Mouse (Mus musculus): ENCODE measurements around the gene Khdrbs1. TPM values are rescaled to one million over a fixed set of nuclear protein-coding genes. Genes with fewer than 3 reads are reported as not detected.
"Not testable (repeated sequence)": the region's sequence is repeated elsewhere in the genome, so short reads cannot be mapped to it uniquely, and the experiment has no call there.

The Khdrbs1 gene
- polyA plus RNA-seq, 1 experiment from 2014 or later = 94.2 TPM

GRCm38 (mm10) chr4:129781881-129782675 lies 40.0 kb upstream of the Khdrbs1 start:
- DNase-seq (ENCODE audit: low spot score) (peak; percentile 55), ATAC-seq (ENCODE audit: low read depth) (peak; percentile 71)
- H3K4me3 ChIP-seq (ENCODE audit: low read depth, low read length) = no peak overlapping the region
- WGBS = 20% methylated on average over 3 of the region's 4 CpGs
- no peaks in the 10 kb centered on the region for H3K36me3 ChIP-seq (ENCODE audit: control insufficient read depth, insufficient read depth, low read length)
- H3K27me3 ChIP-seq (replicated peaks; ENCODE audit: control insufficient read depth, insufficient read depth, low read length) = no peaks in the 10 kb centered on the region
- peak overlapping the region; percentile 10; the same call in 1 of the 2 replicates for H3K9ac ChIP-seq (ENCODE audit: low read depth, low read length)
- H3K4me2 ChIP-seq (ENCODE audit: low read depth, low read length) = no peak overlapping the region
- peak overlapping the region; percentile 75 for H3K27ac ChIP-seq (replicated peaks; ENCODE audit: low read depth, low read length)
- H3K4me1 ChIP-seq (ENCODE audit: control insufficient read depth, insufficient read depth, low read length) = peaks cover 17% of the 10 kb centered on the region
- no peaks in the 10 kb centered on the region for H3K9me3 ChIP-seq (ENCODE audit: control insufficient read depth, low read length)

- Histone ChIP-seq H3K9ac (ENCODE audit: low read depth, low read length) (peak overlapping the region; percentile 8; the same call in 1 of the 2 replicates), H3K9me3 (ENCODE audit: control insufficient read depth, low read length) (no peaks in the 10 kb centered on the region), H3K4me1 (ENCODE audit: control insufficient read depth, insufficient read depth, low read length) (peaks cover 21% of the 10 kb centered on the region), H3K27ac (replicated peaks; ENCODE audit: low read depth, low read length) (peak overlapping the region; percentile 63), H3K27me3 (replicated peaks; ENCODE audit: control insufficient read depth, insufficient read depth, low read length) (no peaks in the 10 kb centered on the region), H3K4me3 (ENCODE audit: low read depth, low read length) (no peak overlapping the region), H3K4me2 (ENCODE audit: low read depth, low read length) (peak overlapping the region; percentile 43), H3K36me3 (ENCODE audit: control insufficient read depth, insufficient read depth, low read length) (no peaks in the 10 kb centered on the region)
- DNase-seq (ENCODE audit: low spot score) (peak; percentile 59), ATAC-seq (ENCODE audit: low read depth) (peak; percentile 80)
- WGBS = under 1% methylated on average over 21 of the region's 21 CpGs
These were observed 29.8 kb upstream of the Khdrbs1 start for GRCm38 (mm10) chr4:129771672-129772521.

DNA sequence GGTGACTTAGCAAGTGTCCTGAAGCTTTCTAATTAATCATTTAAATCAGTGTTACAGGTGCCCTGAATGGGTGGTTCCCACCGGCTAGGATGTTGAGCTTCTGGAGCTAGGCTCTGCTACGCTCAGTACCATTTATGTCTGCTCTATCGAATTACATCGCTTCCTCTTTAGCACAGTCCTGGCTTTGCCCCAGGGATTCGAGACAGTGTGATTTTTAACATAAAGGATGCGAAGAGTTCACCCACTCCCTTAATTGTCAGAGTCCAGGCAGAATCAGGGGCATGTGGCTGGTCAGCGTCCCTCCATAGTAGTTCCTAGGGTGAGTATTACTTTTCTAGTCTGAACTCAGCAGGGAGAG lies 29.2 kb upstream of the Khdrbs1 start:
- Histone ChIP-seq H3K4me3 (ENCODE audit: low read depth, low read length) (no peak overlapping the region), H3K27me3 (replicated peaks; ENCODE audit: control insufficient read depth, insufficient read depth, low read length) (no peaks in the 10 kb centered on the region), H3K4me2 (ENCODE audit: low read depth, low read length) (peak overlapping the region; percentile 43), H3K27ac (replicated peaks; ENCODE audit: low read depth, low read length) (no peak overlapping the region), H3K9ac (ENCODE audit: low read depth, low read length) (no peak overlapping the region), H3K9me3 (ENCODE audit: control insufficient read depth, low read length) (no peaks in the 10 kb centered on the region), H3K4me1 (ENCODE audit: control insufficient read depth, insufficient read depth, low read length) (peaks cover 21% of the 10 kb centered on the region), H3K36me3 (ENCODE audit: control insufficient read depth, insufficient read depth, low read length) (no peaks in the 10 kb centered on the region)
- DNase-seq (ENCODE audit: low spot score) (peak; percentile 41), ATAC-seq (ENCODE audit: low read depth) (peak; percentile 45)
- 7% methylated on average over 7 of the region's 7 CpGs for WGBS

- Histone ChIP-seq H3K9ac (ENCODE audit: low read depth, low read length) (no peak overlapping the region), H3K36me3 (ENCODE audit: control insufficient read depth, insufficient read depth, low read length) (no peaks in the 10 kb centered on the region), H3K4me1 (ENCODE audit: control insufficient read depth, insufficient read depth, low read length) (peaks cover 21% of the 10 kb centered on the region), H3K27ac (replicated peaks; ENCODE audit: low read depth, low read length) (no peak overlapping the region), H3K9me3 (ENCODE audit: control insufficient read depth, low read length) (no peaks in the 10 kb centered on the region), H3K4me2 (ENCODE audit: low read depth, low read length) (no peak overlapping the region), H3K27me3 (replicated peaks; ENCODE audit: control insufficient read depth, insufficient read depth, low read length) (no peaks in the 10 kb centered on the region), H3K4me3 (ENCODE audit: low read depth, low read length) (no peak overlapping the region)
- ATAC-seq (ENCODE audit: low read depth) (no peak), DNase-seq (ENCODE audit: low spot score) (no peak)
- 46% methylated on average over 6 of the region's 6 CpGs for WGBS
These were observed 28.5 kb upstream of the Khdrbs1 start for GRCm38 (mm10) chr4:129770600-129770999.

GRCm38 (mm10) chr4:129768742-129769141 lies 26.6 kb upstream of the Khdrbs1 start:
- not testable (repeated sequence) for H3K4me3 ChIP-seq (ENCODE audit: low read depth, low read length); H3K9me3 ChIP-seq (ENCODE audit: control insufficient read depth, low read length); H3K36me3 ChIP-seq (ENCODE audit: control insufficient read depth, insufficient read depth, low read length); H3K27me3 ChIP-seq (replicated peaks; ENCODE audit: control insufficient read depth, insufficient read depth, low read length); H3K4me2 ChIP-seq (ENCODE audit: low read depth, low read length); ATAC-seq (ENCODE audit: low read depth); H3K27ac ChIP-seq (replicated peaks; ENCODE audit: low read depth, low read length); DNase-seq (ENCODE audit: low spot score); H3K9ac ChIP-seq (ENCODE audit: low read depth, low read length)
- 67% methylated on average over 3 of the region's 3 CpGs for whole genome bisulfite sequencing
- H3K4me1 ChIP-seq (ENCODE audit: control insufficient read depth, insufficient read depth, low read length) = peaks cover 18% of the 10 kb centered on the region

DNA sequence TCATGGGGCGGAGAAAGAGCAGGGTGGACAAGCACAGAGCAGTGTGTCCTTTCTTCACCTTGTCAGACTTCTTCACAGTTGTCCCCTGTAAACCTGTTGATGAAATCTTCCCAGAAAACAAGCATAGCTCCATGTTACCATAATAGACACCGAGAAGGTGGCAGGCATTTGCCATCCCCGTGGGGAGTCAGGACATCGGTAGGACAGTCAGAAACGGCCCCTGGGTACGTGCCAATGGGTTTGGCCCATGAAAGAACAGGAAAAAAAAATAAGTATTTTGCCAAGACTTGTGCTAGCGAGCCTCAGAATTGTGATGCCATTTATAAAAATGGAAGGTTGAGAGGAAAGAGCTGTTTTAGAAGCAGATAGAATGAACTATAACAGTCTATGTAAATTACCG lies 25.7 kb upstream of the Khdrbs1 start:
- Histone ChIP-seq H3K27ac (replicated peaks; ENCODE audit: low read depth, low read length) (no peak overlapping the region), H3K4me2 (ENCODE audit: low read depth, low read length) (no peak overlapping the region), H3K9ac (ENCODE audit: low read depth, low read length) (no peak overlapping the region), H3K9me3 (ENCODE audit: control insufficient read depth, low read length) (no peaks in the 10 kb centered on the region), H3K27me3 (replicated peaks; ENCODE audit: control insufficient read depth, insufficient read depth, low read length) (no peaks in the 10 kb centered on the region), H3K4me1 (ENCODE audit: control insufficient read depth, insufficient read depth, low read length) (peaks cover 18% of the 10 kb centered on the region), H3K4me3 (ENCODE audit: low read depth, low read length) (no peak overlapping the region), H3K36me3 (ENCODE audit: control insufficient read depth, insufficient read depth, low read length) (no peaks in the 10 kb centered on the region)
- WGBS = 78% methylated on average over 8 of the region's 8 CpGs
- no peak for ATAC-seq (ENCODE audit: low read depth)
- DNase-seq (ENCODE audit: low spot score) = no peak

DNA sequence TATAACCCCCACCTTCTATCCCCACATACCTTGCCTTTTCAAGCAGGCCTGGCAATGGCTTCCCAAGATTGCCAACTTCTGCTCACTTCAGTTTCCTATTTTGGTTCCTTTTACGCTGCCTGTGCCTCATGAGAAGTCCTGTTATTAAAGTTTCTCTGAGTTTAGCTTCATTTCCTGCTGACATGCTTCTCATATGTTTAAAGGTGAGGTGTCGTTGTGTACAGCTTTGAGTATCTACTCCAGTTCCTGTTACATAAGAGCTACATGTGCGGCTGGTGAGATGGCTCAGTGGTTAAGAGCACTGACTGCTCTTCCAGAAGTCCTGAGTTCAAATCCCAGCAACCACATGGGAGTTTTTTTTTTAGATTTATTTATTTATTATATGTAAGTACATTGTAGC lies 23.2 kb upstream of the Khdrbs1 start:
- no peak for ATAC-seq (ENCODE audit: low read depth)

DNA sequence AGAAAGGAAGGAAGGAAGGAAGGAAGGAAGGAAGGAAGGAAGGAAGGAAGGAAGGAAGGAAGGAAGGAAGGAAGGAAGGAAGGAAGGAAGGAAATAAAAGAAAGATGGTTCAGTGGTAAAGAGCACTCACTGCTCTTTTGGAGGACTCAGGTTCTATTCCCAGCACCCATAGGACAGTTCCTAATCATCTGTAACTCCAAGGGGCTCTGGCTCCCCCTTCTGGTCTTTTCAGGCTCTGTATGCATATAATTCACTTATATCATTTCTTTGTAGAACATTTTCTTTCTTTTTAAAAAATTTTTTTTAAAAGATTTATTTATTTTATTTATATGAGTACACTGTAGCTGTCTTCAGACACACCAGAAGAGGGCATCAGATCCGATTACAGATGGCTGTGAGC lies 20.4 kb upstream of the Khdrbs1 start:
- H3K4me3 ChIP-seq (ENCODE audit: low read depth, low read length); H3K36me3 ChIP-seq (ENCODE audit: control insufficient read depth, insufficient read depth, low read length); DNase-seq (ENCODE audit: low spot score); H3K9ac ChIP-seq (ENCODE audit: low read depth, low read length); ATAC-seq (ENCODE audit: low read depth); H3K4me1 ChIP-seq (ENCODE audit: control insufficient read depth, insufficient read depth, low read length); H3K27me3 ChIP-seq (replicated peaks; ENCODE audit: control insufficient read depth, insufficient read depth, low read length); H3K27ac ChIP-seq (replicated peaks; ENCODE audit: low read depth, low read length); H3K4me2 ChIP-seq (ENCODE audit: low read depth, low read length); H3K9me3 ChIP-seq (ENCODE audit: control insufficient read depth, low read length): not testable (repeated sequence)
- 71% methylated on average over 1 of the region's 1 CpGs for WGBS

More for the DNA sequence above, 23.2 kb upstream of the Khdrbs1 start:
- no peaks in the 10 kb centered on the region for H3K36me3 ChIP-seq (ENCODE audit: control insufficient read depth, insufficient read depth, low read length)
- no peak overlapping the region for H3K4me2 ChIP-seq (ENCODE audit: low read depth, low read length)
- no peak overlapping the region for H3K9ac ChIP-seq (ENCODE audit: low read depth, low read length)
- no peak for DNase-seq (ENCODE audit: low spot score)
- H3K4me1 ChIP-seq (ENCODE audit: control insufficient read depth, insufficient read depth, low read length) = no peaks in the 10 kb centered on the region
- no peak overlapping the region for H3K27ac ChIP-seq (replicated peaks; ENCODE audit: low read depth, low read length)
- WGBS = 84% methylated on average over 3 of the region's 3 CpGs
- no peak overlapping the region for H3K4me3 ChIP-seq (ENCODE audit: low read depth, low read length)
- H3K27me3 ChIP-seq (replicated peaks; ENCODE audit: control insufficient read depth, insufficient read depth, low read length) = no peaks in the 10 kb centered on the region
- H3K9me3 ChIP-seq (ENCODE audit: control insufficient read depth, low read length) = no peaks in the 10 kb centered on the region

Data from embryonic facial prominence, embryonic 14.5 days (tissue).